Mouse (Mus musculus): ENCODE data around the gene Farp1. TPM values are rescaled to one million over a fixed set of nuclear protein-coding genes. Genes with fewer than 3 reads are reported as not detected.
"Not testable (repeated sequence)": the region's sequence is repeated elsewhere in the genome, so short reads cannot be mapped to it uniquely, and the experiment has no call there.

Farp1 gene
- total RNA-seq, 2 experiments from 2014 or later, result 41.6 to 58.5 TPM

GRCm38 (mm10) chr14:121180611-121181010, 145.6 kb downstream of the Farp1 start:
- no peak for DNase-seq (ENCODE audit: low spot score in 2 of 2)

- no peak for DNase-seq (ENCODE audit: low spot score in 2 of 2)
These were observed 146.8 kb downstream of the Farp1 start for GRCm38 (mm10) chr14:121181798-121182197.

- no peak for DNase-seq (ENCODE audit: low spot score in 2 of 2)
These were observed 148.0 kb downstream of the Farp1 start for GRCm38 (mm10) chr14:121182967-121183366.

GRCm38 (mm10) chr14:121183414-121184130, 148.6 kb downstream of the Farp1 start:
- no peak for DNase-seq (ENCODE audit: low spot score in 2 of 2)

GRCm38 (mm10) chr14:121184351-121184750, 149.4 kb downstream of the Farp1 start:
- DNase-seq (ENCODE audit: low spot score in 2 of 2), result no peak

GRCm38 (mm10) chr14:121186402-121186894, 151.4 kb downstream of the Farp1 start:
- DNase-seq (ENCODE audit: low spot score in 2 of 2), result no peak

GRCm38 (mm10) chr14:121189840-121190239, 154.8 kb downstream of the Farp1 start:
- DNase-seq (ENCODE audit: low spot score in 2 of 2), result not testable (repeated sequence)

- no peak for DNase-seq (ENCODE audit: low spot score in 2 of 2)
These were observed 155.4 kb downstream of the Farp1 start for GRCm38 (mm10) chr14:121190386-121190785.

GRCm38 (mm10) chr14:121191739-121192138, 156.7 kb downstream of the Farp1 start:
- no peak for DNase-seq (ENCODE audit: low spot score in 2 of 2)

- no peak for DNase-seq (ENCODE audit: low spot score in 2 of 2)
These were observed 157.4 kb downstream of the Farp1 start for GRCm38 (mm10) chr14:121192394-121192793.

GRCm38 (mm10) chr14:121193981-121194380, 159.0 kb downstream of the Farp1 start:
- no peak for DNase-seq (ENCODE audit: low spot score in 2 of 2)

GRCm38 (mm10) chr14:121198915-121199572, 164.0 kb downstream of the Farp1 start:
- no peak for DNase-seq (ENCODE audit: low spot score in 2 of 2)

GRCm38 (mm10) chr14:121199789-121200188, 164.8 kb downstream of the Farp1 start:
- DNase-seq (ENCODE audit: low spot score in 2 of 2), result no peak

- no peak for DNase-seq (ENCODE audit: low spot score in 2 of 2)
These were observed 165.4 kb downstream of the Farp1 start for GRCm38 (mm10) chr14:121200353-121200752.

GRCm38 (mm10) chr14:121201178-121201577, 166.2 kb downstream of the Farp1 start:
- no peak for DNase-seq (ENCODE audit: low spot score in 2 of 2)

GRCm38 (mm10) chr14:121205459-121205858, 170.5 kb downstream of the Farp1 start:
- DNase-seq (ENCODE audit: low spot score in 2 of 2), result no peak

- DNase-seq (ENCODE audit: low spot score in 2 of 2), result no peak
These were observed 172.6 kb downstream of the Farp1 start for GRCm38 (mm10) chr14:121207441-121208158.

GRCm38 (mm10) chr14:121208159-121208515, 173.1 kb downstream of the Farp1 start:
- DNase-seq (ENCODE audit: low spot score in 2 of 2), result no peak

GRCm38 (mm10) chr14:121210318-121210717, 175.3 kb downstream of the Farp1 start:
- no peak for DNase-seq (ENCODE audit: low spot score in 2 of 2)

GRCm38 (mm10) chr14:121213650-121214049, 178.7 kb downstream of the Farp1 start:
- no peak for DNase-seq (ENCODE audit: low spot score in 2 of 2)

GRCm38 (mm10) chr14:121214636-121215257, 179.7 kb downstream of the Farp1 start:
- no peak for DNase-seq (ENCODE audit: low spot score in 2 of 2)
